Mouse (Mus musculus): ENCODE data around the gene Gm20883.
"Not testable (repeated sequence)": the region's sequence is repeated elsewhere in the genome, so short reads cannot be mapped to it uniquely, and the experiment has no call there.

Gm20883 gene

GRCm38 (mm10) chrY:50607951-50608350 is at the start of gene Gm20883:
Gm20883 (plus strand) TSS chrY:50608251.
- DNase-seq = not testable (repeated sequence)

Data from kidney, adult 9 months (tissue).